Mouse (Mus musculus): Measurements from ENCODE around the gene Abcd3.
A peak's percentile ranks its signal among the peaks of the same experiment; 100 is the strongest.

The Abcd3 gene

DNA sequence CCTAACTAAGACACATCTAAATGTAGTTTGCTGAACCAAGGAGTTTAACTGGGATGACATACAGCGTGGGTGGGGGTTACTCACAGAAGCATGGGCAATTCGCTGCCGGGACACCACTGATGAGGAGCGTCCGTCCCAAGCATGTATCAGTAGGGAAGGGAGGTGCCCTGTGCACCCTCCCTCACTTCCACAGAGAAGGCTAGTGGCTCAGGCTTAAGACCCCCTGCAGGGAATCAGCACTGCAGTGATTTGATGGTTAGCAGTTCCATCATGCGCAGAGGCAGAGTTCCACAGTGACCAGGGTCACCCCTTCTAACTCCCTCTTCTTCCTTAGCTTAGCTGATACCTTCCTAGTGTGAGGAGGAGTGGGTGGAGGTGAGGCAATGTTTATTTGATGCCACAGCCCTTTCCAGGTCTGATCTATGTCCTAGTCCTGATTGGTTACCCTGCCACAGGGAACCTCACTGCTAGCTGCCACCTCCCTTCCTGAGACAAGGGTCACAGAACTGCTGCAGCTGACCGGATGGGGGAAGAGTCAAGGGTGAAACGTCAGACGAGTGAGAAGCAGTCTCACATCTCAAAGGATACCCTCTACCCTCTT is 76.3 kb downstream of the Abcd3 start:
- DNase-seq (ENCODE audit: low spot score): no peak

DNA sequence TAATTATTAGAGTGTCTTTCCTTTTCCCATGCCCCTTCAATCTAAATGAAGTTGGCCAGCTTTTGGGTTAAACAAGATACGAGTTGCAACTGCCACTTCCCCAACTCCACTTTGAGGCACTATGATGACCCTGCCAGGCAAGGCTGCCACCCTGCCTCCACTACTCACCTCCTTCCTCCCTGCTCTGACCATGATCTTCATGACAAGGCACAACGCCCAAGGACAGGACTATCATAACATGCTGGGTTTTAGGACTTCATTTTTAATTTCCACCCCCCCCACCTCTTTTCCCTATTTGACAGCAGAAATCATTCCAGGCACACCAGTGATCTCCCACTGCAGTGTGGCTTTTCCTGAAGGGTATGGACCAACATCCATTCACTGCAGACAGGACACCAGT is 77.2 kb downstream of the Abcd3 start:
- no peak for DNase-seq (ENCODE audit: low spot score)

DNA sequence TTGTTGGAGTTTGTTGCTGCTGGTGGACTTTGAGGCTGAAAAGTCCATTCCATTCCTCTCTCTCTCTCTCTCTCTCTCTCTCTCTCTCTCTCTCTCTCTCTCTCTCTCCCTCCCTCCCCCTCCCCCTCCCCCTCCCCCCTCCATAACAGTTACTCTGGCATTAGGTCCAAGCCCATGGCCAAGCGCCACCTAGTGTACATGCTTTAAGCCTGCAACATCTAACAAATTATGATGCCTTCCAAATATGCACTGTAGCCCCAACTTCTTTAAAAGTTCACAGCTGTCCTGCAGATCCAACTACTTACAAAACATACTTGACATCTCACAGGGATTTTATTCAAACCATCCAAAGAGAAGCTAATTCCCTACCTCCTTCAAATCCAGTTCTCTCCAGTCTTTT is 77.6 kb downstream of the Abcd3 start:
- DNase-seq (ENCODE audit: low spot score): no peak

DNA sequence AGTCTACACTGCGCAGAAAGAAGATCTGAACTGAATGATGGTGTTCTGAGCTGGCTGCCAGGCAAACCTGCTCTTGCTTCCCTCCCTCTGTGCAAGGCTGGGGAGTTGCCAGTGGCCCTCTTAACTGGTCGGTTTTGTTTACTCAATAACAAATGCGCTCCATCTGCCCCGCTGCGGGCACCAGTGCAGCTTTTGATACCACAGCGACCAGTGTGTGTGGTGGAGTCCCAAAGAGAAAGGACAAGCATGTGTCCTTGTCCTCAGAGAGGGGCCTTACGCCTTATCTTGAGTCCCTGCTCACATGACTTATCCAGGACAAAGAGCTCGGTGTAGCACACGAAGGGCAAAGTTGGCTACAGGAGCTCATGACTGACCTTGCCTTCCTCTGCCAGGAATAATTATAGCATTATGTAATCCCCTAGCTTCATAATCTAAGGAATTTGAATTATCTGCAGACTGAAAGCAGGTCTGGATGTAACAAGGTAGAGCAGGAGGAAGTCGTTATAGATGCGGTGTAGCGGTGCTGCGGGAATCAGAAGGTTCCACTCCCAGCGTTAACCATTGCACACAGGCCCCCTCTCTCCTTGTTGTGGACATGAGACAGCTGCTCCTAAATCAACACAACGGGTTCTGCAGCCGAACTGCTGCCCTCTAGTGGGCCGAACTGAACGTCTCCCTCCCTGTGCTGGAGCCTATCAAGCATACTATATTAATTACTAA is 78.9 kb downstream of the Abcd3 start:
- DNase-seq (ENCODE audit: low spot score): peak; percentile 69

- no peak for DNase-seq (ENCODE audit: low spot score)
Observed at GRCm38 (mm10) chr3:121735542-121735941, 79.6 kb downstream of the Abcd3 start.

DNA sequence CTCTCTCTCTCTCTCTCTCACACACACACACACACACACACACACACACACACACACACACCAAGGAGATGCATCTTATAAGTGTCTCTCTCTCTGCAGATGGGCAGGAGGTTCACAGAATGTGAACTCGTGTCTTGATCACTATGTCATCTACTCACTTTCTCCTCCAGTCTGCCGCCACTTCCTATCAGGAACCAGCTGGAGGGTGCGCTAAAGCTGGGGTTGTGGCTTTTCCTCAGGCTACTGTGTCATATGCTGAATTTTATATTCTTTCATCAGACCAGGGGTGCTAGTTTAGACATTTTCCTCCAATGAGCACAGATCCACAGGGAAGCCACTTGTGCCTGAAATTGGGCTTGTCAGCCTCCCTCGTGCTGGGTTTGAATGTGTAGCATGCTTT is 85.4 kb downstream of the Abcd3 start:
- DNase-seq (ENCODE audit: low spot score): no peak

DNA sequence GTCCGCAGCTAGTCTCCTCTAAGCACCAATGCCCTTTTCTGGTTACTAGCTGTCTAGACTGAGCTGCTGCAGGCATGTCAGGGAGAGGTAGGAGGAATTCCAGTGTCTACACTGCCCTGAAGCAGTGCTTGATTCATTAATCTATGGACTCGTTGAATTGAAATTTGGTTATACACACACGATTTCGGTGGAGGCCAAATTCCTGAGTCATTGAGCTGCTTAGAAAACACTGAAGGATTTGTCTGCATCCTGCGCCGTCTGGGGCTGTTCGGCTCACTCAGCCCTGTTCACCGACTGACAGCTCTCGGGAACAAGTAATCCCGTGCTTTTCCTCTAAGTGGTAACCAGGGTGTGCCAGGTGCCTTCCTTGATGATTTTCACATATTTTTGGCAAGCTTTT is 89.5 kb downstream of the Abcd3 start:
- no peak for DNase-seq (ENCODE audit: low spot score)

DNA sequence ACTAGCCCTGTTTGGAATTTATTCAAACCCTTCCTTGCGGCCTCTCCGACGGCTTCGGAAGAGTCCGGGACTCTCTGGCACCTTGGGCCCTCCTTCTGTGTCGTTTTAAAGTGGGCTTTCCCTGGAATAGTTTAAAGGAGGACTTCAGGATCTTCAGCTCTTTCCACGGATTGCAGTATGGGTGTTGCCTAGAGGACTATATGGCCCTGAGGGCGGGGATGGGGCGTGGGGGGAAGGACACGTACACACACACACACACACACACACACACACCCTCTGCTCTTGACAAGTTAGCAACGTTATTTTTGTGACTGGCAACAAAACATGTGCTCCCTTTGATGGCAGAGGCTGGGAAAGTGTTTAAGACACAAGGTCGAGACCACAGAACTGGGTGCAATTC is 90.5 kb downstream of the Abcd3 start:
- DNase-seq (ENCODE audit: low spot score): no peak

DNA sequence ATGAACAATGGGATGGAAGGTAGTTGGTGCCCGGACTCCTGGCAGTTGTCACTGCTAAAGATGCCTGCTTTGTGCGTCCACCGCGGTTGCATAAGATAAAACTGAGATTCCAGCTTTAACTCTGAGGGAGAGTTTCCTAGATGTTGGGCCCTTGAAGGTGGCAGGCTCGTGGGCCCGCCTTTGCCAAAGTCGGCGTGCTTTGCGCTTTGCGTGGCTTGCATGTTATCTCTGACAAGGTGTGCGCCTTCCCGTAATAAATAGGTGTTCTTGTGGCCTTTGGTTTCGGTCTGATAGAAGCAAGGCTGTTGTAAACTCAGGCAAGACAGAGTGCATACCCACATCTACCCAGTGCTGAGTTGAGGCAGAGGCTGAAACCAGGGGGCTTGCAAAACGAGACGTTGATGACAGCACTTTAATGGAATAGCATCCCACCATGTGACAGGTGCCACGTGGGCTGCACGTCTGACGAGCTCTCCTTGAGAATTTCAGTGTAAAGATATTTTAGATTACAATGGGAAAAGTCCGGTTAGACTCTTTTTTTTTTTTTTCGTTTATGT is 91.1 kb downstream of the Abcd3 start:
- no peak for DNase-seq (ENCODE audit: low spot score)

- peak; percentile 88 for DNase-seq (ENCODE audit: low spot score)
Observed at GRCm38 (mm10) chr3:121722971-121723844, 91.9 kb downstream of the Abcd3 start, which contains the start of gene F3. F3 (plus strand) TSS chr3:121723537.

- no peak for DNase-seq (ENCODE audit: low spot score)
Observed at GRCm38 (mm10) chr3:121721691-121722070, 93.4 kb downstream of the Abcd3 start.

DNA sequence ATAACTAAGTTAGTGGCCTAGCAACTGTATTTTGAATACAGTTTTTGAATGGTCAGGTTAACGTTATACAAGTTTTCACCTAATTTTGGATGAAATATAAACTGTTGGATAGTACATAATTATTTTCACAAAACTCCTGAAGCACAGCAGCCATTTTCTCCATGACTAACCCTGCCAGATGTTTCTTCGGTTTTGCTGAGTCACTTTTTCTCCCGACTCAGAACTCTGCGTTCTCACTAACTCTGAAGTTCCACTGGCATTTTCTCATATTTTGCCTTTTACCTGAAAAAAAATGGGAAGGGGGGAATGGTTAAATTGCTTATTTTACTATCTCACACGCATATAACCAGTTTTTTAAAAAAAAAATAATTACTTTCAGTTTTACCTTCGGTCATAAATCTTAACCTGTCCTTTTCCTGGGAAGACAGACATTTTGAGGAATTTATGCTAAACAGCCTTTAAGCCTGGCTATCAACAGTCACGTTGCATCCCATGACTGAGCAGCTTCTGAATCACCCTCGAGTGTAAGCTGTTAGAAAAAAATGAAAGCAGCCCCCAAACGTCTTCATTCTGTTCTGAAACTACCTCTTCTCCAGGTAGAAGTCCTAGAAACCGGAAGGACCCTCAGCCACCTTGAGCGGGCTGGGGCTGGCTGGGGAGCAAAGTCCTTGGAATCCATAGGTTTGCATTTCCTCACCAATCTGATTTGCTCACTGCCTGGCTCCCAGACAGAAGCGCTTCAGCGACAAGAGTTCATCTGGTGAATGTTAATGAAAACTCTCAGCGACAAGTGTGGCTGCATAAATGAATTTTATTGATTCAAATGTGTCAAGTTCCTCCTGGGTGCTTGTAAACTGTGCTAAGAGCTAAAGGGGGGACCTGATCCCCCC is 94.1 kb downstream of the Abcd3 start:
- DNase-seq (ENCODE audit: low spot score): peak; percentile 66

GRCm38 (mm10) chr3:121719701-121720100 is 95.4 kb downstream of the Abcd3 start:
- no peak for DNase-seq (ENCODE audit: low spot score)

GRCm38 (mm10) chr3:121718679-121719078 is 96.4 kb downstream of the Abcd3 start:
- DNase-seq (ENCODE audit: low spot score): no peak

DNA sequence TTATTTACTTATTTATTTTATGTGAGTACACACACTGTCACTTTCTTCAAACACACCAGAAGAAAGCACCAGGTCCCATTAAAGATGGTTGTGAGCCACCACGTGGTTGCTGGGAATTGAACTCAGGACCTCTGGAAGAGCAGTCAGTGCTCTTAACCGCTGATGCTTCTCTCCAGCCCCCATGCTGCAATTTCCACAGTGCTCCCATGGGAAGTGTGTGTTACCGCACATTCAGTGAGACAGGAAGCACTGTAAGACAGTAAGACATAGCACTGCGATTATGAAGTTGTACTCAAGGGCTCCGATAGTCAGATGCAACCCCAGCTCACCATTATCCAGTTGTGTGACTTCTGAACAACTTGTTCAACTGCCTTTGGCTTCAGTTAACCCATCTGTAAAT is 98.6 kb downstream of the Abcd3 start:
- DNase-seq (ENCODE audit: low spot score): no peak

GRCm38 (mm10) chr3:121715741-121716459 is 99.2 kb downstream of the Abcd3 start:
- no peak for DNase-seq (ENCODE audit: low spot score)

DNA sequence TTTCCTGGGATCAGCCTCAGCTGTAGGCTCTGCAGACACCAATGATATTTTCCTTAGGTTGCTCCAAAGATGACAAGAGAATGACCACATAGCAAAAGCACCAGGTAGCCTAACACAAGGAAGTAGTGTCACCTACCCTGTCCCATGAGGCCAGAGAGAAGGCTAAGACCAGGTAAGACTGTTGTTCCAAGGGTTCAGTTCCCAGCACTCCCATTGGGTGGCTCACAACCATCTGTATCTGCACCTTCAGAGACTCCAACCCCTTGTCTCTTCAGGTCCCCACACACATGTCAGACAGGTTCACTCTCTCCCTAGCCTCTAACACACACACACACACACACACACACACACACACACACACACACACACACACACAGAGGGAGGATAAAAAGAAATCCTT is 99.8 kb downstream of the Abcd3 start:
- DNase-seq (ENCODE audit: low spot score): no peak

GRCm38 (mm10) chr3:121714461-121714860 is 100.6 kb downstream of the Abcd3 start:
- DNase-seq (ENCODE audit: low spot score): no peak

GRCm38 (mm10) chr3:121713816-121714215 is 101.3 kb downstream of the Abcd3 start:
- DNase-seq (ENCODE audit: low spot score): no peak

- DNase-seq (ENCODE audit: low spot score): peak; percentile 65
Observed at GRCm38 (mm10) chr3:121713151-121713701, 101.9 kb downstream of the Abcd3 start.

DNA sequence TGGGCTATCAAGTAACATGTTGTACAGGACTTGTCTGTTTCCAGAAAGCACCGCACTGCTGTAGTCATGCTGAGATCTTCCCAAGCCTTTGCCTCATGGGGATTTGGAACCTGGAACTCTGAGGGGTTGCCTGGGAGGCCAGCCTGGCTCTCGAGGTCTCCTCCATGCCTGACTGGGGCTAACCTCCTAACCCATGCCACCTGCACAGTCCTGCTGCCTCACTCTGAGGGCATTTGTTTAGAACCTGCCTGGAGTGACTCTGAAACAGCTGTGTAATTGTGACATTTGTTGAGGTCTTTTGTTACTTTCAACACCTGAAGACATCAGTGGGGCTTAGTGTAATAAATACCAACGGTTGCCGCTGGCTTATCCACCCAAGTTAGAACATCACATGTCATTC is 102.9 kb downstream of the Abcd3 start:
- DNase-seq (ENCODE audit: low spot score): no peak

Data from yolk sac, embryonic 10.5 days (tissue).